Mouse (Mus musculus) c-Kit-positive CD71-positive TER-119-negative erythroid progenitor cells, embryonic 14.5 days (primary cell): ENCODE measurements around the gene Smc1a.
"Not testable (repeated sequence)": the region's sequence is repeated elsewhere in the genome, so short reads cannot be mapped to it uniquely, and the experiment has no call there.

Source experiments
- DNase-seq: peaks from one replicate; pipeline ENCODE4 v3.0.0-alpha.2; 2013; ENCODE audit warnings: low read depth

The Smc1a gene

DNA sequence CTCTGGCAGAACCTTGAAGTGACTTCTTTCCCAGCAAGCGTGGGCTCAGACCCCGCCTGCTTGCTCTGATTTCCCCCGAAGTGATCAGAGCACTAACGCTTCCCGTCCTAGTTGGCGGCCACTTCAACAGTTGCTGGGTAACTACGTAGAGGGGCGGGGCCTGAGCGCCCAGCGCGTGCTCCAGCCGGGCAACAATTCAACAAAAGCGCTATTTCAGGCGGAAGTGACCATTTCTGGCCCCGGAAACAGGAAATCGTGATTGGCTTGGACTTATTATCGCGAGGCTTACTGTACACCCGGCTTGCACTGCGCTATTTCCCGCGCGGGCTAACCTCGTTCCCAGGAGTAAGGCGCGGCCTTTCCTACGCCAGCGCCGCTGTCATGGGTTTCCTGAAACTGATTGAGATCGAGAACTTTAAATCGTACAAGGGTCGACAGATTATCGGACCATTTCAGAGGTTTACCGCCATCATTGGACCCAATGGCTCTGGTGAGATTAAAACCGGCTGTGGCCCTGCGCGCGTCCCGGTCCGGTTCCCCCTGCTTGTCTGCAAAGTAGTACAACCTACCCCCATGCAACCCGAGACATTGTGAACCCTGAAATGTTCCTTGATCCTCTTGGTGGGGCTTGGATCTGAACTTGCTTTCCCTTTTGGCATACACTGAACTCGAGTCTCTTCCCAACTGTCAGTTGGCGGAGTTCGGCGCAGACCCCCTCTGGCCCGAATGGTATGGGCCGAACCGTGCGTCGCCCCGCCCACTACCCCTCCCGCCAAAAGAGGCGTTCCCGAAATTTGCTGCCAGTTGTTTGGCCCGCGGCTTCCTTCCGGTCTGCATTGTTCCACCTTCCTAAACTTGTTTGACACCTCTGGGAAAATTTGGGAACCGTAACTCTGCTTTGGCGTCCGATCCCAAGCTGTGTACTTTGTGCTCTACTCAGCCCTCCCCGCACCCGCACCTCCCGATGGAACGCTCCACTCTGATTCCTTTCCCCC, at the start of gene Smc1a, which contains the start of gene Ribc1:
Smc1a (plus strand) TSS at position 278 of the 995 bp plus-strand sequence.
Ribc1 (minus strand) TSS at position 145 of the 995 bp plus-strand sequence.
- DNase-seq = peak; percentile 81

DNA sequence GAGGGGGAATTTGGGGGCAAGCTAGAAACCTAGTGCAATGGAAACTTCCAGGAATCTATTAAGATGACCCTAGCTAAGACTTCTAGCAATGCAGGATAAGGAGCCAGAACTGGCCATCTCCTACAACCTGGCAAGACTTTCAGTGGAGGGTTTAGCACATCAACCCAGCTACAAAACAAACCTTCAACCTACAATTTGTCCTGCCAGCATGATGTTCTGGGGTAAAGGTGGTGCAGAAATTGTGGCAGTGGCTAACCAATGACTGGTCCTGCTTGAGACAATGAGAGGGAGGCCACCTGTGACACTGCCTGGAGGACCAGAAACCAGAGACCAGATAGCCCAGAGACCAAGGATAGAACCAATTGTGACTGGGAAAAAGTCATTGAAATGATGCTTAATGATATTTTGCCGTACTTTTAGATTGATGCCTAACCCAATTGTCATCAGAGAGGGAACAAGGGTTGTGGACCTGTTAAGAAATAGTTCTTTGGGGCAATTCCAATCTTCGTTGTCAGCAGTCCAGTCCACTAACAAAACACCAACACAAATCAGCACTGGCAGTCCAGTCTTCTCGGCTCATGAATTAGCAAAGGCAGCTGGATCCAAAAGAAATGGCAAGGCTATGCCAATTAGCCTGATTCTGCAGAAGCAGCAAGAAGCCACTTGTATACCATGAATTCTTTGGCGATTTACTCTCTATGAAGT, 17.1 kb upstream of the Smc1a start:
- no peak for DNase-seq

DNA sequence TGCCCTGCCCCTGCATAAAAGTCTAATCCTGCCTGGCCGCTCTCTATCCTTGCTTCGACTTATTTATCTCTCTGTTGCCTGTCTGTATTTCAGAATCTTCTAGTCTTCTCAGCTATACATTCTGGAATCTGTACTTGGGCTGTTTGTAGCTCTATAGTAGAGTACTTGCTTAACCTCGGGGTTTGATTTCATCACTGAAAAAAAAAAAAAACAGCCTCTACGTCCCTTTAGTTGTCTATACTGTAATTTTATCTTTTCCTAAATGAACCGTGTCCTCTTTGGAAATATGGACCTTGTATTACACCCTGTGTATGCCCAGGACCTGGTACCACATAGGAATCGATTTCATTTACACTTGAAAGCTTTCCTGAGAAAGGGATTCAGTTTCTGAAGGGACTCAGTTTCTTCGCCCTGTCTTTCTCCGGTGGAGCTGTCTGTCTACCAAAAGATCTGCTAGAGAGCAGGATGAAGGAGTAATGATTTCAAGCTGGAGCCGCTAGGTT, 15.0 kb upstream of the Smc1a start:
- no peak for DNase-seq

DNA sequence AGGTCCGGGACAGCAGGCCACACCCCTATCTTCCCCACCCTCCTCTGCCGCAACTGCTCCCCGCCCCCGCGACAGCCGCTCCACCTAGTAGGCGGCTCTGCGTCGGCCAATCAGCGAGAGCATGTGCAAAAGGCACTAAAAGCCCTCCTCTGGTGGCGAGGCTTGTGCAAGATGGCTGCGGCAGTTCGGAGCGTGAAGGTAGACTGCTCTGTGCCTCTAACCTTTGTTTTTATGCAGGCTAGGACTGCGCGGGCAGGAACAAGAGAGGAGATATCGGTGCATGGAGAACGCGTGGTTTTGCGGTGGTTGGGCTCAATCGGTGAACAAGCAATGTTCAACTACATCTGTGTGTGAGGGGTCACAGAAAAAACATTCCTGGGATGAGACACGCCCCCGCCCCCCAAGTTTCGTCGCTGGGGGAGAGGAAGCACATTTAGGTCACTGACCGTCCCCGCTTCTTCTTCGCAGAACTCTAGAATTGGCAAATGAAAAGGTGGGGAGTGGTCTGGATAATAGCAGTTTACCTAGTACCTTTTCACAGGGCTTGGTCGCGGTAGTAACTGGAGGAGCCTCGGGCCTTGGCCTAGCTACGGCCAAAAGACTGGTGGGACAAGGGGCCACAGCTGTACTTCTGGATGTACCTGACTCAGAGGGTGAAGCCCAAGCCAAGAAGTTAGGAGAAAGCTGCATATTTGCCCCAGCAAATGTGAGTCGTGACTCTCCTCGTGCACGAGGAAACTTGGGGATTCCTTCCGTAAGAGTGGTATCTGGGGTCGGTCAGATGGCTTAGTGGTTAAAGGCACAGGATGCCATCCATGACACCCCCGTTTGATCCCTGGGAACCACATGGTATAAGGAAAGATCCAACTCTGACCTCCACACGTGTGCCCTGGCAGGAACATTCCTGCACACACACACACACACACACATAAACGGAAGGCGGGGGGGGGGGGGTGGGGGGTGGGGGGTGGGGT, 14.2 kb upstream of the Smc1a start, which contains the start of gene Hsd17b10:
Hsd17b10 (plus strand) TSS at position 109 of the 974 bp plus-strand sequence.
- peak; percentile 65 for DNase-seq

DNA sequence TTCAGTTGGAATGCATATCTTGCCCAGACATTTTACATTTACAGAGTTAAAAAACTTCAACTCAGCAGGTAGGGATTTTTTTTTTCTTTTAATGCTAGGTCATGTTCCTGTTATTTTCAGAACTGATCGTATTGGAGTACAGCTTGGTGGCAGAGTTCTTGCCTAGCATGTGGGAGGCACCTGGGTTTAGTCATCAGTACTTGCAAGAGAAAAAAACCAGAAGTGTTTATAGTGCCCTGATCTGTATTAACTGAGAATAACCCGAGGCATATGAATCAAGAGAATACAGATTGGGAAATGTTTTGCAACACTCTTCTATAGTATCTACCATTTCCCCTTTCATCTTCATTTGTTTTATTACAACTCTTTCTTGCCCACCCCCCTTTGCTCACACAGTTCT, 13.4 kb upstream of the Smc1a start:
- DNase-seq = no peak

DNA sequence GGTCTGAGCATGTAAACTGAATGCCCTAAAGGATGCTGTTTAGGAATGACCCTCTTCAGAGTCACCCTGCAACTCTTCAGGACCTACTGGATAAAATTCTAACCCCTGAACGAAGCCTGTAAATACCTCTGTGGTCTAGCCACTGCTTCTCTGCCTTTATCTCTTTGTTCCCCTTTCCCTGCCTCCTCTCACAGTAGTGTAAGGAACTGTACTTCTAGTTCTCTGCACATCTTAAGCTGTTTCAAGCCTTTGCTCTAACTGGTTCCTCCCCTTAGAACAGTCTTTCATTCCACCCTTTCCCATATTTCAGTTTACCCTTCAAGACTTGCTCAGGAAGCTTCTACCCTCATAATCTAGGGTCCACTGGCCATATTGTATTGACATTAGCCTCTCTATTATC, 8.4 kb upstream of the Smc1a start:
- DNase-seq = no peak

DNA sequence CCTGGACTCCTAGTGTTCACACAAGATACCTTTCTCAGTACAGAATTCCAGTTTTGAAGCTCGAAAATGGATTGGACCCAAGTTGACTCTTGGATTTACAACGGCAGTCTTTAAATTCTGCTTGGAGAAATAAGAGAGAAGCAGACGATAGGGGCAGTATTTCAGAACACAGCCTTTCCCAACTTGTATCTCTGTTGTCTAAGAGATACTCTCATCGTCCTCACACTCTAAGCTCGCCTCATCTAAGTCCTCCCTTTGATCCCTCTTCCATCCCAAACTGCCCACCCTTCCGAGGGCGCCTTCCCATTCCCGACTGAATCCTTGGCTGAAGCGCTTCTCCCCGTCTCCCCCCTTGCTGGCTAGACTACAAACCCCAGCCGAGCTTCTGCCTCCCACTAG, 477 bp upstream of the Smc1a start:
- DNase-seq = no peak

GRCm38 (mm10) chrX:152017186-152017585, 958 bp downstream of the Smc1a start:
- no peak for DNase-seq

GRCm38 (mm10) chrX:152019294-152019693, 3.1 kb downstream of the Smc1a start:
- DNase-seq = no peak

GRCm38 (mm10) chrX:152039865-152040264, 23.6 kb downstream of the Smc1a start:
- DNase-seq = peak; percentile 55

GRCm38 (mm10) chrX:152047230-152047629, 31.0 kb downstream of the Smc1a start:
- DNase-seq = no peak

- DNase-seq = no peak
Observed at GRCm38 (mm10) chrX:152052546-152052945, 36.3 kb downstream of the Smc1a start.

- DNase-seq = no peak
Observed at GRCm38 (mm10) chrX:152054094-152054493, 37.9 kb downstream of the Smc1a start.

DNA sequence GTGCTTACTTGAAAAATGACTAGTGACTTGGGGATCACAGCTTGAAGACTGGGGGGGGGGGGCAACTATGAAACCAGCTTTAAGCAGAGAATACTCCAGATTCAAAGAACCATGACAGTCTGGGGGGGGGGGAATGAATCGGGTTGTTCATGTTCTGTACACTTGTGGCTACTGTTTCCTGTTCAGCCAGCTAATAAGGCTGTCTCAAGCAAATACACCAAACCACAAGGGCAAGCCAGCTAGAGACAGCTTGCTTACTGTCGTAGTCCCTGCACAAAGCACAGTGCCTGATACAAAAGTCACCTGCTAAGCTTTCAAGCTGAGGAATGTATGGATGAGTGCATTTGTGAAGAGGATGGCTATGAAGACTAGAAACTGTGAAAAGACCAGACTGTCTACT, 49.4 kb downstream of the Smc1a start:
- no peak for DNase-seq

- no peak for DNase-seq
Observed at GRCm38 (mm10) chrX:152067789-152068188, 51.6 kb downstream of the Smc1a start.

- DNase-seq = not testable (repeated sequence)
Observed at GRCm38 (mm10) chrX:152089832-152090614, 73.8 kb downstream of the Smc1a start.

- DNase-seq = no peak
Observed at GRCm38 (mm10) chrX:152097572-152097971, 81.3 kb downstream of the Smc1a start.
